Mouse (Mus musculus) kidney, postnatal 0 days (tissue): ENCODE measurements around the gene Slc25a18. TPM values are rescaled to one million over a fixed set of nuclear protein-coding genes. Genes with fewer than 3 reads are reported as not detected.

Source experiments
- ATAC-seq: fragments of 200-750 bp; cut with Nextera tagmentation; replicated peaks from 2 replicates; pipeline ENCODE4 v1.8.0; 2017; ENCODE audit warnings: low read depth, moderate number of reproducible peaks, moderate TSS enrichment, moderate library complexity; ENCODE audit not compliant: low FRiP score
- DNase-seq: peaks from one replicate; pipeline ENCODE4 v3.0.0-alpha.2; 2016; ENCODE audit warnings: low spot score
- H3K27ac ChIP-seq: fragments of 300-500 bp; sonication (generic); 2 replicates; pipeline ENCODE4 v1.5.1; 2014; ENCODE audit warnings: mild to moderate bottlenecking
- H3K27me3 ChIP-seq: fragments of 300-500 bp; sonication (generic); 2 replicates; pipeline ENCODE4 v1.6.1; 2014; ENCODE audit warnings: low read length, mixed read lengths; ENCODE audit not compliant: insufficient read depth
- H3K36me3 ChIP-seq: fragments of 300-500 bp; sonication (generic); 2 replicates; pipeline ENCODE4 v1.6.1; 2014; ENCODE audit warnings: low read length, mixed read lengths; ENCODE audit not compliant: insufficient read depth
- H3K4me1 ChIP-seq: fragments of 300-500 bp; sonication (generic); replicated peaks from 2 replicates; pipeline ENCODE4 v1.6.1; 2014; ENCODE audit warnings: antibody characterized with exemption, low read length, mixed read lengths; ENCODE audit not compliant: insufficient read depth
- H3K4me2 ChIP-seq: fragments of 300-500 bp; sonication (generic); 2 replicates; pipeline ENCODE4 v1.6.1; 2014; ENCODE audit warnings: mild to moderate bottlenecking, low read length, moderate library complexity, mixed read lengths
- H3K4me3 ChIP-seq: fragments of 300-500 bp; sonication (generic); replicated peaks from 2 replicates; pipeline ENCODE4 v1.5.1; 2014; ENCODE audit warnings: low read depth, low read length
- H3K9ac ChIP-seq: fragments of 300-500 bp; sonication (generic); 2 replicates; pipeline ENCODE4 v1.6.1; 2014; ENCODE audit warnings: low read depth, low read length
- H3K9me3 ChIP-seq: fragments of 300-500 bp; sonication (generic); replicated peaks from 2 replicates; pipeline ENCODE4 v1.6.1; 2016; ENCODE audit warnings: low read length, inconsistent platforms, mixed read lengths
- CTCF ChIP-seq: IDR thresholded peaks from 2 replicates; pipeline ENCODE4 v1.5.1; 2016; ENCODE audit warnings: antibody characterized with exemption, low read depth, mild to moderate bottlenecking, moderate library complexity
- WGBS: fragments of 180-500 bp; shearing (Covaris S2); extraction: QIAGEN DNeasy Blood & Tissue Kit; methylation state at CpG from one replicate; pipeline ENCODE4 v1.1.7; 2014; 5-methylcytosine and 5-hydroxymethylcytosine counted together
- polyA plus RNA-seq: library from polyadenylated mRNA; unstranded; fragments of >200 nt; fragmentation: Nextera tagmentation; extraction: Ambion mirVana; gene quantifications from 2 replicates; pipeline ENCODE4 v1.2.1, GENCODE M21; 2015

The Slc25a18 gene
- polyA plus RNA-seq, 1 experiment from 2014 or later = not detected

GRCm38 (mm10) chr6:120761151-120761550 is 12.2 kb upstream of the Slc25a18 start:
- H3K4me1 ChIP-seq = no peaks in the 10 kb centered on the region
- no peaks in the 10 kb centered on the region for H3K9me3 ChIP-seq
- no peak overlapping the region for H3K9ac ChIP-seq
- no peak overlapping the region for H3K4me3 ChIP-seq
- peaks cover 14% of the 10 kb centered on the region; the same call in 1 of the 2 replicates for H3K36me3 ChIP-seq
- no peak for TF ChIP-seq CTCF
- ATAC-seq = no peak
- DNase-seq = no peak
- no peak overlapping the region for H3K4me2 ChIP-seq
- no peak overlapping the region for H3K27ac ChIP-seq
- 90% methylated on average over 2 of the region's 2 CpGs for WGBS
- no peaks in the 10 kb centered on the region for H3K27me3 ChIP-seq

DNA sequence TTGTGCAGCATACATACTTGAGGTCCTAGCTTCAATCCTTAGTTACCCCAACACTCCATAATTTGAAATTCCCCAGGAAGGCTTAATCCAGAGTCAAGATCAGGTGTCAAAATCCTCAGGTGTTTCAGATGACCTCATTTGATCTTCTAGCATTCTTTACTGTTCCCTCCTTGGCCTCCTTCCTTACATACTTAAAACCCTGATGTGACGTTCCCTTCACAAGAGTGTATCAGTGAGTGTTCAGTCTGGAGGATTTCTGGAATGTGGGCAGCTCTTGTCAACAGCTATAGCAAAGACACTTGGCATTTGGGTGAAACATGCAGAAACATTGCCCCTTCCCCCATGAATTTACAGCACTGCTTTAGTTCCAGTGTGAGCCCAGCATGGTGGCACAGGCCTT is 3.4 kb upstream of the Slc25a18 start:
- Histone ChIP-seq H3K4me1 (no peaks in the 10 kb centered on the region), H3K4me3 (no peak overlapping the region), H3K27ac (no peak overlapping the region), H3K4me2 (no peak overlapping the region), H3K9ac (no peak overlapping the region), H3K36me3 (no peaks in the 10 kb centered on the region), H3K27me3 (no peaks in the 10 kb centered on the region), H3K9me3 (no peaks in the 10 kb centered on the region)
- DNase-seq (no peak), ATAC-seq (no peak)
- 94% methylated on average over 1 of the region's 1 CpGs for WGBS
- TF ChIP-seq CTCF = no peak

- DNase-seq (no peak), ATAC-seq (no peak)
- no peaks in the 10 kb centered on the region for H3K4me1 ChIP-seq
- WGBS = 64% methylated on average over 1 of the region's 1 CpGs
- H3K36me3 ChIP-seq = no peaks in the 10 kb centered on the region
- no peak overlapping the region for H3K4me2 ChIP-seq
- no peaks in the 10 kb centered on the region for H3K9me3 ChIP-seq
- H3K4me3 ChIP-seq = no peak overlapping the region
- TF ChIP-seq CTCF = peak; percentile 31; the same call in 1 of the 2 replicates
- no peak overlapping the region for H3K27ac ChIP-seq
- H3K9ac ChIP-seq = no peak overlapping the region
- no peaks in the 10 kb centered on the region for H3K27me3 ChIP-seq
Observed at GRCm38 (mm10) chr6:120771366-120771765, 2.0 kb upstream of the Slc25a18 start.

DNA sequence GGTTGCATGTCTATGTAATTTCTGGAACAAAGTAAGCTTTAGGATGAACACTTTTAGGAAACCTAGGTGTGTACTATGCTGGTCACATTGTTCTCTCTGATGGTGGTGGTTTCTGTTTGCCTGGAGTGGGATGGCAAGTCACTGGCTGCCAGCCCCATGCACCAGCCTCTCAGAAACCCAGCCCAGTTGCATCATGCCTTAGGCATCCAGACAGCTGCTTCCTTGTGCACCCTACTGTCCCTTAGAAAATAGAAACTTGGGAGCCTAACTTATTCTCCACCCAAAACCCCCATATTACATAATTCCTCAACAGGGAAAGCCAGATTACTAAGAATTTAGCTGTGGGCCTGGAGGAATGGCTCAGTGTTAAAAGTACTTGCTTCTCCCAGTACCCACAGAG is 1.4 kb upstream of the Slc25a18 start:
- TF ChIP-seq CTCF = no peak
- DNase-seq = no peak
- ATAC-seq = no peak
- no peaks in the 10 kb centered on the region for H3K9me3 ChIP-seq
- no peak overlapping the region for H3K4me2 ChIP-seq
- no peaks in the 10 kb centered on the region for H3K27me3 ChIP-seq
- H3K4me1 ChIP-seq = no peaks in the 10 kb centered on the region
- no peak overlapping the region for H3K4me3 ChIP-seq
- no peak overlapping the region for H3K27ac ChIP-seq
- no peak overlapping the region for H3K9ac ChIP-seq
- H3K36me3 ChIP-seq = no peaks in the 10 kb centered on the region

DNA sequence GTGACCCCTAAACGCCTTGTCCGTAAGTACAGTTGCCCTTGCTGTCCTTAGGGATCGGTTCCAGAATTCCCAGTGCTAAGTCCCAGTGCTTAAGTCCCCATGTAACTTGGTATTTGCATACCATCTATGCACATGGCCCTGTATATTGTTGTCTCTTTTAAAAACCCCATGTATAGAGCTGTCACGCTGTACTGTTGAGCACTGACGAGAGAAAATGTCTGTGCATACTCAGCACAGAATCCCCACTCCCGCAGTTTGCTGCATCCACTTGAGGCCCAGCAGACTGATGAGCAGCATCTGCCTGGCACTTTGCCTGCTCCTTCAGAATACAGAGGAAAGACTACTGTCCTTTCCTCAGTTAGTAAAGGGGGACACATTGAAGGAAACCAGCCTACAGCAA is 385 bp downstream of the Slc25a18 start:
- DNase-seq = no peak
- Histone ChIP-seq H3K36me3 (no peaks in the 10 kb centered on the region), H3K4me1 (no peaks in the 10 kb centered on the region), H3K4me3 (no peak overlapping the region), H3K9me3 (no peaks in the 10 kb centered on the region), H3K9ac (no peak overlapping the region), H3K27me3 (no peaks in the 10 kb centered on the region), H3K4me2 (no peak overlapping the region), H3K27ac (no peak overlapping the region)
- TF ChIP-seq CTCF = no peak
- 83% methylated on average over 6 of the region's 6 CpGs for WGBS
- ATAC-seq = no peak

- Histone ChIP-seq H3K27me3 (no peaks in the 10 kb centered on the region), H3K9ac (no peak overlapping the region), H3K4me3 (no peak overlapping the region), H3K9me3 (no peaks in the 10 kb centered on the region), H3K4me2 (no peak overlapping the region), H3K4me1 (no peaks in the 10 kb centered on the region), H3K27ac (no peak overlapping the region), H3K36me3 (no peaks in the 10 kb centered on the region)
- DNase-seq (no peak), ATAC-seq (no peak)
- no peak for TF ChIP-seq CTCF
- WGBS = 88% methylated on average over 3 of the region's 3 CpGs
Observed at GRCm38 (mm10) chr6:120776286-120776685, 2.9 kb downstream of the Slc25a18 start.

GRCm38 (mm10) chr6:120777533-120777932 is 4.2 kb downstream of the Slc25a18 start:
- no peaks in the 10 kb centered on the region for H3K9me3 ChIP-seq
- no peak for TF ChIP-seq CTCF
- WGBS = 69% methylated on average over 9 of the region's 9 CpGs
- H3K9ac ChIP-seq = no peak overlapping the region
- H3K27me3 ChIP-seq = no peaks in the 10 kb centered on the region
- no peaks in the 10 kb centered on the region for H3K36me3 ChIP-seq
- H3K4me3 ChIP-seq = no peak overlapping the region
- H3K4me1 ChIP-seq = no peaks in the 10 kb centered on the region
- DNase-seq (no peak), ATAC-seq (no peak)
- no peak overlapping the region for H3K27ac ChIP-seq
- no peak overlapping the region for H3K4me2 ChIP-seq
